Mouse (Mus musculus) limb, embryonic 14.5 days (tissue): ENCODE measurements around the gene Gm19426. TPM values are rescaled to one million over a fixed set of nuclear protein-coding genes. Genes with fewer than 3 reads are reported as not detected.

ENCODE experiments used
- ATAC-seq: fragments of 200-750 bp; cut with Nextera tagmentation; 2 replicates; pipeline ENCODE4 v1.8.0; 2017; ENCODE audit warnings: low read depth, moderate number of reproducible peaks, moderate TSS enrichment; ENCODE audit not compliant: low FRiP score
- DNase-seq: peaks from one replicate; pipeline ENCODE4 v3.0.0-alpha.2; 2015; ENCODE audit warnings: low spot score
- H3K27ac ChIP-seq: fragments of 300-500 bp; sonication (generic); replicated peaks from 2 replicates; pipeline ENCODE4 v1.5.1; 2014; ENCODE audit warnings: low read depth, mild to moderate bottlenecking, low read length, moderate library complexity, mixed read lengths
- H3K27me3 ChIP-seq: fragments of 300-500 bp; sonication (generic); 2 replicates; pipeline ENCODE4 v1.6.1; 2014; ENCODE audit warnings: low read length, mixed read lengths; ENCODE audit not compliant: control insufficient read depth, insufficient read depth
- H3K36me3 ChIP-seq: fragments of 300-500 bp; sonication (generic); 2 replicates; pipeline ENCODE4 v1.6.1; 2014; ENCODE audit warnings: mild to moderate bottlenecking, low read length, moderate library complexity, mixed read lengths; ENCODE audit not compliant: control insufficient read depth, insufficient read depth
- H3K4me1 ChIP-seq: fragments of 300-500 bp; sonication (generic); 2 replicates; pipeline ENCODE4 v1.6.1; 2014; ENCODE audit warnings: antibody characterized with exemption, low read length, mixed read lengths; ENCODE audit not compliant: control insufficient read depth, insufficient read depth
- H3K4me2 ChIP-seq: fragments of 300-500 bp; sonication (generic); replicated peaks from 2 replicates; pipeline ENCODE4 v1.6.1; 2014; ENCODE audit warnings: low read depth, mild to moderate bottlenecking, low read length, moderate library complexity; ENCODE audit not compliant: severe bottlenecking
- H3K4me3 ChIP-seq: fragments of 300-500 bp; sonication (generic); replicated peaks from 2 replicates; pipeline ENCODE4 v1.5.1; 2014; ENCODE audit warnings: low read length
- H3K9ac ChIP-seq: fragments of 300-500 bp; sonication (generic); 2 replicates; pipeline ENCODE4 v1.6.1; 2014; ENCODE audit warnings: mild to moderate bottlenecking, low read depth, low read length, moderate library complexity; ENCODE audit not compliant: severe bottlenecking
- H3K9me3 ChIP-seq: fragments of 300-500 bp; sonication (generic); 2 replicates; pipeline ENCODE4 v1.6.1; 2016; ENCODE audit warnings: low read length; ENCODE audit not compliant: control insufficient read depth
- POLR2A ChIP-seq: fragments of 200-500 bp; IDR thresholded peaks from 2 replicates; pipeline ENCODE4 v1.8.0; 2012; ENCODE audit warnings: inconsistent platforms, mild to moderate bottlenecking, moderate library complexity, borderline replicate concordance; ENCODE audit not compliant: insufficient read depth, insufficient read length; ENCODE audit errors: extremely low read depth
- WGBS: fragments of 180-500 bp; shearing (Covaris S2); extraction: QIAGEN DNeasy Blood & Tissue Kit; methylation state at CpG from one replicate; pipeline ENCODE4 v1.1.7; 2014; 5-methylcytosine and 5-hydroxymethylcytosine counted together
- polyA plus RNA-seq, 2 experiments: library from polyadenylated mRNA; depleted of rRNA in 1 of 2; stranded (reverse) in 1 of 2; unstranded in 1 of 2; fragments of >200 nt; fragmentation: Nextera tagmentation in 1 of 2; extraction: Ambion mirVana in 1 of 2; gene quantifications; 2 replicates each; pipeline versions ENCODE4 v1.2.1 to v1.2.3; 2012 to 2014

Gm19426 gene
- polyA plus RNA-seq, 2 experiments = 4.3 to 14.9 TPM

DNA sequence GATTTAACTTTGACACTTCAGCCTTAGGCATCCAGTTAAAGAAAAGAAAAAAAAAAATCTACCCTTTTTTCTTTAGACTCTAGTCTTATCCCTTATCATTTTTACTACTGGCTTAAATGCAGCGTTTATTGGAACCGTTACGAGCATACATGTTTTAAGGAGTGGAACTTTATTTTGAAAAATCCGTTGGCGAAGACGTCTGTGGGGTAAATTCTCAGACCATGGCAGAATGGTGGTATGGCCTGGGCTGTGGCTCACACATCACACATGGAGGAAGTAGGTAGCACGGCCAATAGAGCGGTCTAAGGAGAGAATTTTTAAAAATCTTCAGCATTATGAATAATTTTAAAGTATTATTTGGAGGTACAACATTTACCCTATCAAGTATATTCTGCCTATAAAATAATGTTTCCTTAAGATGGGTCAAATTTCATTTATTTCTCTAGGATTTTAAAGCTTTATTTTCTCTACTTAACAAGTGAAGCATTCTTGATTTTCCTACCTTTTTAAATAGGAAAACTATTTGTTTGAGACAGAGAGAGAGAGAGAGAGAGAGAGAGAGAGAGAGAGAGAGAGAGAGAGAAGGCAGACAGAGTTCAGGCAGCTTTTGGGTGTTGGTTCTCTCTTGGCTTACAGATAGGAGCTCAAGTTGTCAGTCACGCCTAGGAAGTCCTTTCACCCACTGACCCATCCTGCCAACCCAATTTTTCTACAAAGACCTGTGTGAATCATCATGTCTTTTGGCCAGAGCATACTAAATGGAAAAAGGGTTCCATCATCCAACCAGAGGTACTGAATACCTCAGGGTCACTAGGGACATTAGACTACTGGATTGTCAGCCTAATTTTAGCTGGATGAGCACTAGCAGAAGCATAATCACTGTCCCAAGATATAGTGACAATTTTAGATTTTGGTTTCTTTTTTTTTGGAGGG, 26.8 kb downstream of the Gm19426 start:
- WGBS = 26% methylated on average over 9 of the region's 9 CpGs

DNA sequence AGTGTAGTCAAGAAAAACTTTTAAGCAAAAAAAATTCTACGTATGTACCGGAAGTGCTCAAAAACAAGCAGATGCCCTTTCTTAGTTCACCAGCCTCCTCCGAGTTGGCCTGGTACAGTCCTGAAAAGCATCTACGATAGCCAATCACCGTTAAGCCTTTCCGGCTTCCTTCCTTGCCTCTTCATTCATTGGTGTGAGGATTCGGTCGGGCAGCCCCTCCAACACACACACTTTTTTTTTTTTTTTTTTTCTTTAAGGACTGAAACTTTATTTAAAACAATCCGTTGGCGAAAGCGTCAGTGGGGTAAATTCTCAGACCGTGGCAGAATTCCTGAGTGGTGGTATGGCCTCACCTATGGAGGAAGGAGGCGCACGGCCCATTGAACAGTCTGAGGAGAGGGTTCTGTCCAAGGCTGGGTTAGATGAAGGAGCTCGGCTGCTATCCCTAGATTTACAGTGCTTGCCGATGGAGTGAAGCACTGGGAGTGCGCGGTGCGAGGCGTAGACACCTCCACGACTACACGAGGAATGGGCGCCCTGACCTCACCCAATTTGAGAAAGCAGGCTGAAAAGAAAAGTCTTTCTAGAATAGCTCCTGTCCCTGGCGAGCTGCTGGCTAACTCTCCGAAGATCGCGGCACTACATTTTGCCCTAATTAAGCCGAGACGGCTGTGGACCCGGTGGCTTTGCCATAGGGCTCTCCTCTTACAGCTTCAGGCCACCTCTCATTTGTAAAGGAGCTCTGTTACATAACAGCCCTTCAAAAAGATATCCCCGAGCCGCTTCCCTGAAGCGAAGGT, 27.7 kb downstream of the Gm19426 start:
- Histone ChIP-seq H3K9me3 (no peaks in the 10 kb centered on the region), H3K9ac (peak overlapping the region; percentile 92), H3K36me3 (peaks cover 2% of the 10 kb centered on the region), H3K4me1 (peaks cover 8% of the 10 kb centered on the region; the same call in 1 of the 2 replicates), H3K27ac (peak overlapping the region; percentile 92), H3K4me3 (peak overlapping the region; percentile 92), H3K27me3 (no peaks in the 10 kb centered on the region), H3K4me2 (peak overlapping the region; percentile 82)
- ATAC-seq (peak; percentile 96), DNase-seq (peak; percentile 98)
- under 1% methylated on average over 33 of the region's 33 CpGs for WGBS
- peak; percentile 41; the same call in 1 of the 2 replicates for TF ChIP-seq POLR2A

More for the DNA sequence above, 26.8 kb downstream of the Gm19426 start:
- Histone ChIP-seq H3K9me3 (no peaks in the 10 kb centered on the region), H3K4me2 (peak overlapping the region; percentile 82), H3K4me1 (peaks cover 8% of the 10 kb centered on the region; the same call in 1 of the 2 replicates), H3K27me3 (no peaks in the 10 kb centered on the region), H3K4me3 (peak overlapping the region; percentile 92), H3K27ac (peak overlapping the region; percentile 92), H3K36me3 (0 out of 2 replicates have a peak, but pooled peaks cover 5% of the 10 kb centered on the region), H3K9ac (peak overlapping the region; percentile 92)
- DNase-seq (no peak), ATAC-seq (no peak)
- TF ChIP-seq POLR2A = no peak

- WGBS = 3% methylated on average over 61 of the region's 107 CpGs
- Histone ChIP-seq H3K36me3 (peaks cover 10% of the 10 kb centered on the region), H3K9ac (peak within 1 kb of the TSS; percentile 92), H3K27me3 (no peaks in the 10 kb centered on the region), H3K27ac (peak within 1 kb of the TSS; percentile 92), H3K4me1 (peaks cover 8% of the 10 kb centered on the region; the same call in 1 of the 2 replicates), H3K4me2 (peak within 1 kb of the TSS; percentile 82), H3K4me3 (peak within 1 kb of the TSS; percentile 92), H3K9me3 (no peaks in the 10 kb centered on the region)
- peak; percentile 97; the same call in 1 of the 2 replicates for TF ChIP-seq POLR2A
- peak; percentile 98 for DNase-seq
- peak; percentile 92 for ATAC-seq
Measured at GRCm38 (mm10) chr2:84714811-84715561, 28.5 kb downstream of the Gm19426 start, which contains the start of gene Zdhhc5. Zdhhc5 (minus strand) TSS chr2:84715180.

GRCm38 (mm10) chr2:84714422-84714810, 29.0 kb downstream of the Gm19426 start:
- H3K4me2 ChIP-seq = peak overlapping the region; percentile 58
- WGBS = 0% methylated on average over 12 of the region's 26 CpGs
- H3K36me3 ChIP-seq = peaks cover 14% of the 10 kb centered on the region
- no peaks in the 10 kb centered on the region for H3K9me3 ChIP-seq
- TF ChIP-seq POLR2A = no peak
- no peaks in the 10 kb centered on the region for H3K27me3 ChIP-seq
- H3K9ac ChIP-seq = peak overlapping the region; percentile 92
- peak; percentile 2; the same call in 1 of the 2 replicates for ATAC-seq
- DNase-seq = no peak
- H3K27ac ChIP-seq = peak overlapping the region; percentile 92
- H3K4me3 ChIP-seq = peak overlapping the region; percentile 92
- H3K4me1 ChIP-seq = peaks cover 8% of the 10 kb centered on the region; the same call in 1 of the 2 replicates
